Mouse (Mus musculus): ENCODE measurements around the gene Pdik1l. TPM values are rescaled to one million over a fixed set of nuclear protein-coding genes. Genes with fewer than 3 reads are reported as not detected.

Pdik1l gene
- polyA plus RNA-seq, 1 experiment, result 9.6 TPM

- Histone ChIP-seq H3K4me1 (ENCODE audit: control insufficient read depth, insufficient read depth, low read length) (no peaks in the 10 kb centered on the region), H3K27ac (ENCODE audit: insufficient read depth, low read length) (no peak overlapping the region), H3K27me3 (ENCODE audit: control insufficient read depth, insufficient read depth, low read length) (peaks cover 2% of the 10 kb centered on the region; the same call in 1 of the 2 replicates), H3K4me3 (replicated peaks; ENCODE audit: insufficient read depth, low read depth, low read length) (peak overlapping the region; percentile 33)
- TF ChIP-seq POLR2A (IDR thresholded peaks at IDR 0.05; ENCODE audit: borderline replicate concordance, insufficient read depth, low read length) (no peak), CTCF (IDR thresholded peaks at IDR 0.05; ENCODE audit: borderline replicate concordance, insufficient read depth, low read depth, low read length) (peak; percentile 33; the same call in 1 of the 2 replicates)
- peak; percentile 46 to 70 for DNase-seq
- WGBS, result under 1% methylated on average over 30 of the region's 30 CpGs
Measured at GRCm38 (mm10) chr4:134249651-134250050, 38.0 kb downstream of the Pdik1l start.

GRCm38 (mm10) chr4:134246719-134247258 is 40.9 kb downstream of the Pdik1l start, which contains the start of gene Gm30191:
Gm30191 (plus strand) TSS chr4:134246935.
- Histone ChIP-seq H3K4me1 (ENCODE audit: control insufficient read depth, insufficient read depth, low read length) (no peaks in the 10 kb centered on the region), H3K4me3 (replicated peaks; ENCODE audit: insufficient read depth, low read depth, low read length) (no peak within 1 kb of the TSS), H3K27me3 (ENCODE audit: control insufficient read depth, insufficient read depth, low read length) (peaks cover 2% of the 10 kb centered on the region; the same call in 1 of the 2 replicates), H3K27ac (ENCODE audit: insufficient read depth, low read length) (no peak within 1 kb of the TSS)
- 5% methylated on average over 7 of the region's 7 CpGs for WGBS
- TF ChIP-seq CTCF (IDR thresholded peaks at IDR 0.05; ENCODE audit: borderline replicate concordance, insufficient read depth, low read depth, low read length) (no peak), POLR2A (IDR thresholded peaks at IDR 0.05; ENCODE audit: borderline replicate concordance, insufficient read depth, low read length) (no peak)
- peak; percentile 32 to 33 for DNase-seq

GRCm38 (mm10) chr4:134246256-134246655 is 41.4 kb downstream of the Pdik1l start:
- Histone ChIP-seq H3K4me3 (replicated peaks; ENCODE audit: insufficient read depth, low read depth, low read length) (no peak overlapping the region), H3K27ac (ENCODE audit: insufficient read depth, low read length) (no peak overlapping the region), H3K4me1 (ENCODE audit: control insufficient read depth, insufficient read depth, low read length) (no peaks in the 10 kb centered on the region), H3K27me3 (ENCODE audit: control insufficient read depth, insufficient read depth, low read length) (no peaks in the 10 kb centered on the region; the same call in 1 of the 2 replicates)
- WGBS, result 9% methylated on average over 4 of the region's 4 CpGs
- peak; percentile 21 to 30 for DNase-seq
- TF ChIP-seq CTCF (IDR thresholded peaks at IDR 0.05; ENCODE audit: borderline replicate concordance, insufficient read depth, low read depth, low read length), result no peak
- TF ChIP-seq POLR2A (IDR thresholded peaks at IDR 0.05; ENCODE audit: borderline replicate concordance, insufficient read depth, low read length), result no peak

GRCm38 (mm10) chr4:134245148-134245843 is 42.4 kb downstream of the Pdik1l start, which contains the start of gene Zfp593:
Zfp593 (minus strand) TSS chr4:134245592.
- Histone ChIP-seq H3K4me1 (ENCODE audit: control insufficient read depth, insufficient read depth, low read length) (no peaks in the 10 kb centered on the region), H3K27me3 (ENCODE audit: control insufficient read depth, insufficient read depth, low read length) (no peaks in the 10 kb centered on the region; the same call in 1 of the 2 replicates), H3K27ac (ENCODE audit: insufficient read depth, low read length) (no peak within 1 kb of the TSS), H3K4me3 (replicated peaks; ENCODE audit: insufficient read depth, low read depth, low read length) (peak within 1 kb of the TSS; percentile 86)
- peak; percentile 48; the same call in 1 of the 2 replicates for TF ChIP-seq POLR2A (IDR thresholded peaks at IDR 0.05; ENCODE audit: borderline replicate concordance, insufficient read depth, low read length)
- peak; percentile 76 for TF ChIP-seq CTCF (IDR thresholded peaks at IDR 0.05; ENCODE audit: borderline replicate concordance, insufficient read depth, low read depth, low read length)
- peak; percentile 93 to 96 for DNase-seq
- under 1% methylated on average over 60 of the region's 60 CpGs for WGBS

- 53% methylated on average over 17 of the region's 17 CpGs for WGBS
- TF ChIP-seq CTCF (IDR thresholded peaks at IDR 0.05; ENCODE audit: borderline replicate concordance, insufficient read depth, low read depth, low read length) (no peak), POLR2A (IDR thresholded peaks at IDR 0.05; ENCODE audit: borderline replicate concordance, insufficient read depth, low read length) (no peak)
- Histone ChIP-seq H3K4me1 (ENCODE audit: control insufficient read depth, insufficient read depth, low read length) (peaks cover 3% of the 10 kb centered on the region; the same call in 1 of the 2 replicates), H3K27ac (ENCODE audit: insufficient read depth, low read length) (no peak within 1 kb of the TSS), H3K4me3 (replicated peaks; ENCODE audit: insufficient read depth, low read depth, low read length) (no peak within 1 kb of the TSS), H3K27me3 (ENCODE audit: control insufficient read depth, insufficient read depth, low read length) (no peaks in the 10 kb centered on the region)
- DNase-seq, result no peak
Measured at GRCm38 (mm10) chr4:134243516-134244250, 44.0 kb downstream of the Pdik1l start, which contains the start of gene E130218I03Rik. E130218I03Rik (plus strand) TSS chr4:134243662.

- 2% methylated on average over 10 of the region's 10 CpGs for WGBS
- Histone ChIP-seq H3K27me3 (ENCODE audit: control insufficient read depth, insufficient read depth, low read length) (no peaks in the 10 kb centered on the region), H3K4me3 (replicated peaks; ENCODE audit: insufficient read depth, low read depth, low read length) (no peak overlapping the region), H3K27ac (ENCODE audit: insufficient read depth, low read length) (no peak overlapping the region), H3K4me1 (ENCODE audit: control insufficient read depth, insufficient read depth, low read length) (peaks cover 9% of the 10 kb centered on the region; the same call in 1 of the 2 replicates)
- TF ChIP-seq POLR2A (IDR thresholded peaks at IDR 0.05; ENCODE audit: borderline replicate concordance, insufficient read depth, low read length) (no peak), CTCF (IDR thresholded peaks at IDR 0.05; ENCODE audit: borderline replicate concordance, insufficient read depth, low read depth, low read length) (no peak)
- peak; percentile 43 to 55 for DNase-seq
Measured at GRCm38 (mm10) chr4:134238686-134239085, 49.0 kb downstream of the Pdik1l start.

GRCm38 (mm10) chr4:134238279-134238651 is 49.4 kb downstream of the Pdik1l start, which contains the start of gene Cnksr1:
Cnksr1 (minus strand) TSS chr4:134238399.
- H3K27ac ChIP-seq (ENCODE audit: insufficient read depth, low read length), result no peak within 1 kb of the TSS
- peak; percentile 81 to 84 for DNase-seq
- no peak for TF ChIP-seq CTCF (IDR thresholded peaks at IDR 0.05; ENCODE audit: borderline replicate concordance, insufficient read depth, low read depth, low read length)
- TF ChIP-seq POLR2A (IDR thresholded peaks at IDR 0.05; ENCODE audit: borderline replicate concordance, insufficient read depth, low read length), result no peak
- H3K4me3 ChIP-seq (replicated peaks; ENCODE audit: insufficient read depth, low read depth, low read length), result peak within 1 kb of the TSS; percentile 15
- no peaks in the 10 kb centered on the region for H3K27me3 ChIP-seq (ENCODE audit: control insufficient read depth, insufficient read depth, low read length)
- WGBS, result under 1% methylated on average over 18 of the region's 18 CpGs
- peaks cover 13% of the 10 kb centered on the region; the same call in 1 of the 2 replicates for H3K4me1 ChIP-seq (ENCODE audit: control insufficient read depth, insufficient read depth, low read length)
